Mouse (Mus musculus) liver, embryonic 12.5 days (tissue): ENCODE measurements around the gene Xiap. TPM values are rescaled to one million over a fixed set of nuclear protein-coding genes. Genes with fewer than 3 reads are reported as not detected.

Source experiments
- ATAC-seq: fragments of 200-750 bp; cut with Nextera tagmentation; 2 replicates; pipeline ENCODE4 v1.8.0; 2017; ENCODE audit warnings: moderate number of reproducible peaks, mild to moderate bottlenecking, moderate library complexity
- H3K27ac ChIP-seq: fragments of 300-500 bp; sonication (generic); 2 replicates; pipeline ENCODE4 v1.5.1; 2016; ENCODE audit warnings: mild to moderate bottlenecking
- H3K27me3 ChIP-seq: fragments of 300-500 bp; sonication (generic); replicated peaks from 2 replicates; pipeline ENCODE4 v1.6.1; 2016; ENCODE audit warnings: mild to moderate bottlenecking, moderate library complexity
- H3K36me3 ChIP-seq: fragments of 300-500 bp; sonication (generic); 2 replicates; pipeline ENCODE4 v1.6.1; 2016; ENCODE audit warnings: mild to moderate bottlenecking, moderate library complexity
- H3K4me1 ChIP-seq: fragments of 300-500 bp; sonication (generic); 2 replicates; pipeline ENCODE4 v1.6.1; 2016
- H3K4me2 ChIP-seq: fragments of 300-500 bp; sonication (generic); 2 replicates; pipeline ENCODE4 v1.6.1; 2016; ENCODE audit warnings: mild to moderate bottlenecking, moderate library complexity
- H3K4me3 ChIP-seq: fragments of 300-500 bp; sonication (generic); 2 replicates; pipeline ENCODE4 v1.5.1; 2016; ENCODE audit warnings: mild to moderate bottlenecking, moderate library complexity
- H3K9ac ChIP-seq: fragments of 300-500 bp; sonication (generic); 2 replicates; pipeline ENCODE4 v1.6.1; 2016; ENCODE audit warnings: mild to moderate bottlenecking, moderate library complexity
- H3K9me3 ChIP-seq: fragments of 300-500 bp; sonication (generic); replicated peaks from 2 replicates; pipeline ENCODE4 v1.6.1; 2016; ENCODE audit warnings: mild to moderate bottlenecking, moderate library complexity
- WGBS: fragments of 180-500 bp; shearing (Covaris S2); methylation state at CpG from one replicate; pipeline ENCODE4 v1.1.7; 2016; ENCODE audit not compliant: insufficient replicate concordance; 5-methylcytosine and 5-hydroxymethylcytosine counted together
- polyA plus RNA-seq: library from polyadenylated mRNA; unstranded; fragments of >200 nt; fragmentation: Nextera tagmentation; extraction: Ambion mirVana; gene quantifications from 2 replicates; pipeline ENCODE4 v1.2.1, GENCODE M21; 2016

The Xiap gene
- polyA plus RNA-seq, 1 experiment from 2014 or later: 7.9 TPM

DNA sequence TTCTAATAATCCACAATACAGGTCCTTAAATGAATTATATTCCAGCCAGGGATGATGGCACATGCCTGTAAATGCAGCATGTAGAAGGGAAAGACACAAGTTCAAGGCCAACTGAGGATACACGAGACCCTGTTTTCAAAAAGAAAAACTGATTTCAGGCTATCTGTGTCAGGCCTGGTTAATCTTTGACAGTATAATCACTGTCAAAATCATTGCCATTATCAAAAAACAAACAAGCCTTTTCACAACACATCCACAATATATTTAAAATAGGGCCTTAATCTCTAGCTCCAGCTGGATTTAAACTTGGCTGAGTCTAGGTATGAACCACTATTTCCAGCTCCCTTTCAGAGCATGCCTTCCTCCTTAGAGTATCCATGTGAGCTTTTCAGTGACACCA, 51.1 kb downstream of the Xiap start:
- H3K4me2 ChIP-seq: no peak overlapping the region
- H3K27me3 ChIP-seq: no peaks in the 10 kb centered on the region
- no peak overlapping the region for H3K27ac ChIP-seq
- H3K9ac ChIP-seq: no peak overlapping the region
- H3K4me1 ChIP-seq: no peaks in the 10 kb centered on the region
- ATAC-seq: no peak
- peaks cover 3% of the 10 kb centered on the region; the same call in 1 of the 2 replicates for H3K9me3 ChIP-seq
- 58% methylated on average over 1 of the region's 1 CpGs for WGBS
- peaks cover 17% of the 10 kb centered on the region for H3K36me3 ChIP-seq
- no peak overlapping the region for H3K4me3 ChIP-seq

- H3K4me3 ChIP-seq: no peak overlapping the region
- H3K4me1 ChIP-seq: no peaks in the 10 kb centered on the region
- WGBS: 69% methylated on average over 6 of the region's 6 CpGs
- no peaks in the 10 kb centered on the region for H3K27me3 ChIP-seq
- no peak overlapping the region for H3K27ac ChIP-seq
- H3K4me2 ChIP-seq: no peak overlapping the region
- no peak overlapping the region for H3K9ac ChIP-seq
- H3K36me3 ChIP-seq: no peaks in the 10 kb centered on the region
- no peaks in the 10 kb centered on the region for H3K9me3 ChIP-seq
- ATAC-seq: no peak
Observed at GRCm38 (mm10) chrX:42119442-42120048, 60.1 kb downstream of the Xiap start.

DNA sequence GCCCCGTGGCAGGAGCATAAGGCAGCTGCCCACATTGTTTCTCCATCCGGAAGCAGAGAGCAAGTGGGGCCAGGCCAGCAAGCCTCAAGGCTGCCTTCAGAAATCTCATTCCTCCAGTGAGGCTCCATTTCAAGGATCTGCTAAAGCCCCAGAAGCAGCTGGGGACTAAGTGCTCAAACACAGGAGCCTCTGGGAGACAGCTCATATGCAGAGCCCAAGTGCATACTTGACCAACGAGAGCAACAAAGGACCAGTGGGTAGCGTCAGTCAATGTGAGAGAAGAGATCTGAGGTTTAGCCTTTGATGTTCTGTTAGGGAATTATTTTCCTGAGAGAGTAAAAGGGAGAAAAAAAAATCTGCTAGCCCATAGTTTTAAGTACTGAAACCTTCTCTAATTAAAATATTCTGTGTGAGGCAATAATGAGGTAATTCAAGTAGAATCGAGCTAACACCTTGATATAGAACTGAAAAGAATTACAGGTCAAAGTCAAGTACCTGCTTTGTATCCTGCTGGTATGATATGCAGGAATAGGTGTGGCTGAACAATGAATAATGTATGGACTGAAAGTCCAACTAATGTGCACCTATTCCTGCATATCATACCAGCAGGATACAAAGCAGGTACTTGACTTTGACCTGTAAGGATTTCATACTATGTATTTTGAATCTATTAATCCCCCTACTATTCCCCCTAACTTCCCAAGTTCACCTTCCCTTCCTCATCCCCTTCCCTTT, 65.7 kb downstream of the Xiap start:
- WGBS: 62% methylated on average over 5 of the region's 5 CpGs
- no peaks in the 10 kb centered on the region for H3K27me3 ChIP-seq

DNA sequence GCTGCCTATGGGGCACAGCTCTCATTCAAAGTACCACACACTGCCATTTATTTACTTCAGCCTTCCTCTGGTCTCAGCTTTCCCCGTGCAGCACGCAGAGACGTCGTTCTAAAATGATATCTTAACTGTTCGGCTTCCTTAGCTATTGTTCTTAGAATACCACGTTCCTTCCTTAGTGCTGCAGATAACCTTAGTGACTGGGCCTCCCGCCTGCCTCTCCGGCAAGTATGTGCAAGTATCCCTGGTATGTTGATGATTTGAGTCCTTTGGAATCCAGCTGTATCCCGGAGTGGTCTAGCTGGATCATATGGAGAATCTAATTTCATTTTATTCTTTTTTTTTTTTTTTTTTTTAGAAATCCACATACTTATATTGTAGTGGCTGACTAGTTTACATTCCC, 80.4 kb downstream of the Xiap start:
- Histone ChIP-seq H3K36me3 (no peaks in the 10 kb centered on the region), H3K27me3 (no peaks in the 10 kb centered on the region), H3K9me3 (no peaks in the 10 kb centered on the region), H3K27ac (no peak overlapping the region), H3K4me3 (no peak overlapping the region), H3K4me2 (no peak overlapping the region), H3K4me1 (no peaks in the 10 kb centered on the region), H3K9ac (no peak overlapping the region)
- 32% methylated on average over 9 of the region's 9 CpGs for WGBS
- no peak; the same call in 1 of the 2 replicates for ATAC-seq

More for the DNA sequence above, 65.7 kb downstream of the Xiap start:
- no peaks in the 10 kb centered on the region for H3K4me1 ChIP-seq
- no peak overlapping the region for H3K27ac ChIP-seq
- no peak overlapping the region for H3K9ac ChIP-seq
- H3K4me3 ChIP-seq: no peak overlapping the region
- no peak overlapping the region for H3K4me2 ChIP-seq
- no peaks in the 10 kb centered on the region for H3K9me3 ChIP-seq
- no peak for ATAC-seq
- H3K36me3 ChIP-seq: no peaks in the 10 kb centered on the region

GRCm38 (mm10) chrX:42142620-42143019, 83.1 kb downstream of the Xiap start:
- no peak for ATAC-seq
- Histone ChIP-seq H3K36me3 (no peaks in the 10 kb centered on the region), H3K9ac (no peak overlapping the region), H3K4me1 (no peaks in the 10 kb centered on the region; the same call in 1 of the 2 replicates), H3K27me3 (no peaks in the 10 kb centered on the region), H3K4me2 (no peak overlapping the region), H3K4me3 (no peak overlapping the region), H3K9me3 (no peaks in the 10 kb centered on the region), H3K27ac (no peak overlapping the region)
- WGBS: 26% methylated on average over 3 of the region's 3 CpGs

GRCm38 (mm10) chrX:42143991-42144390, 84.5 kb downstream of the Xiap start:
- H3K9me3 ChIP-seq: no peaks in the 10 kb centered on the region
- ATAC-seq: no peak
- WGBS: 41% methylated on average over 4 of the region's 4 CpGs
- no peak overlapping the region for H3K27ac ChIP-seq
- no peaks in the 10 kb centered on the region for H3K36me3 ChIP-seq
- no peak overlapping the region for H3K4me2 ChIP-seq
- H3K4me1 ChIP-seq: peaks cover 7% of the 10 kb centered on the region
- H3K4me3 ChIP-seq: no peak overlapping the region
- H3K9ac ChIP-seq: no peak overlapping the region
- no peaks in the 10 kb centered on the region for H3K27me3 ChIP-seq

GRCm38 (mm10) chrX:42148016-42148451, 88.6 kb downstream of the Xiap start:
- H3K4me3 ChIP-seq: peak overlapping the region; percentile 66
- 36% methylated on average over 5 of the region's 5 CpGs for WGBS
- H3K9ac ChIP-seq: peak overlapping the region; percentile 84
- no peaks in the 10 kb centered on the region for H3K27me3 ChIP-seq
- peak overlapping the region; percentile 68 for H3K4me2 ChIP-seq
- no peaks in the 10 kb centered on the region for H3K9me3 ChIP-seq
- no peaks in the 10 kb centered on the region for H3K36me3 ChIP-seq
- peak overlapping the region; percentile 91 for H3K27ac ChIP-seq
- ATAC-seq: no peak
- H3K4me1 ChIP-seq: peaks cover 7% of the 10 kb centered on the region

- H3K27me3 ChIP-seq: no peaks in the 10 kb centered on the region
- WGBS: 6% methylated on average over 72 of the region's 76 CpGs
- peak within 1 kb of the TSS; percentile 95 for H3K27ac ChIP-seq
- H3K4me3 ChIP-seq: peak within 1 kb of the TSS; percentile 73
- ATAC-seq: peak; percentile 83
- H3K4me2 ChIP-seq: peak within 1 kb of the TSS; percentile 70
- no peaks in the 10 kb centered on the region for H3K9me3 ChIP-seq
- H3K4me1 ChIP-seq: peaks cover 7% of the 10 kb centered on the region
- peak within 1 kb of the TSS; percentile 92 for H3K9ac ChIP-seq
- no peaks in the 10 kb centered on the region for H3K36me3 ChIP-seq
Observed at GRCm38 (mm10) chrX:42148788-42149556, 89.5 kb downstream of the Xiap start, which contains the start of gene Stag2. Gene Stag2, plus strand, starts transcription at chrX:42149317.

DNA sequence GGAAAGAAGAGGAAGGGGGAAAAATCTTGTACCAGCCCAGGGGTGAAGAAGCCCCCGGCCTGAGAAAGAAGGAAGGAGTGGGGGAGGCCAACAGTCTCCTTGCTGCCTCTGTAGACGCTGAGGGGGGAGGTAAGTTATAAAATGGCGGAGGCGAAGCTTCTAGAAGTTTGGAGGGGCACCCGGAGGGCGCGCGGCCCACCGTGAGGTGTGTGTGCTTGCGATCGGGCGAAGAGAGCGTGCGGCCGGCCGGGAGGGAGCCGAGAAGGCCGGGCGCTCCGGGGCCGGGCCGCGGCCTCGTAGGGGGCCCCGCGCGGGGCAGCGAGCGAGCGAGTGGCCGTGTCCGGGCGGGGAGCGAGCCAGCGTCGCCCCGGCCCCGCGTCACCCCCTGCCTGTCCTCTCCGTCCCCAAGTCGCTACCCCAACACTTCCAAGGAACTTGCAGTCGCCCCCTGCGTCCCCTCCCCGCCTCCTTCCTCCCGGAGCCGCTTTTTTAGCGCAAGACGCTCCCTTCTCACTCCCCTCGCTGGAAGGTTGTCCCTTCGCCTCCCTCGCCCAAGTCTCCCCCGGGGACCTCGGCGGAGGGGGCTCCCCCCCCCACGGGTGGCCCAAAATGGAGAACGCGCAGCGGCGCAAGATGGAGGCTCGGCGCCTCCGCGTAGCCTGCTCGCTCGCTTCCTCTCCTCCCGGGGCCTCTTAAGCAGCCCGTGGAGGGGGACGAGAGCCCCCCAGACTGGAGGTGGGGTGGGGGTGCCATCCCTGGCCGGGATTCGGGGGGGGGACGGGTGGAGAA, 90.3 kb downstream of the Xiap start:
- peak overlapping the region; percentile 73 for H3K4me3 ChIP-seq
- H3K9me3 ChIP-seq: no peaks in the 10 kb centered on the region
- WGBS: under 1% methylated on average over 50 of the region's 71 CpGs
- no peaks in the 10 kb centered on the region for H3K27me3 ChIP-seq
- H3K36me3 ChIP-seq: no peaks in the 10 kb centered on the region
- H3K4me2 ChIP-seq: peak overlapping the region; percentile 70
- H3K27ac ChIP-seq: peak overlapping the region; percentile 95
- H3K4me1 ChIP-seq: peaks cover 7% of the 10 kb centered on the region
- peak; percentile 18 for ATAC-seq
- H3K9ac ChIP-seq: peak overlapping the region; percentile 92

- Histone ChIP-seq H3K4me3 (peak overlapping the region; percentile 73), H3K9ac (peak overlapping the region; percentile 92), H3K36me3 (no peaks in the 10 kb centered on the region), H3K27ac (peak overlapping the region; percentile 95), H3K4me2 (peak overlapping the region; percentile 70), H3K4me1 (peaks cover 13% of the 10 kb centered on the region), H3K9me3 (no peaks in the 10 kb centered on the region), H3K27me3 (no peaks in the 10 kb centered on the region)
- ATAC-seq: peak; percentile 63
- 2% methylated on average over 17 of the region's 40 CpGs for WGBS
Observed at GRCm38 (mm10) chrX:42150346-42151023, 91.0 kb downstream of the Xiap start.
